Mouse (Mus musculus) embryo, embryonic 11 days (tissue): ENCODE measurements at regions not wholly inside any gene's neighbourhood (a gene's known extent, or its start where the extent isn't known, plus 50 kb on each side); places are given as distances from the start of the nearest gene placed in this dataset.
"Not testable (repeated sequence)": the region's sequence is repeated elsewhere in the genome, so short reads cannot be mapped to it uniquely, and the experiment has no call there.

Source experiments
- DNase-seq: peaks from one replicate; pipeline ENCODE4 v3.0.0-alpha.2; 2015

DNA sequence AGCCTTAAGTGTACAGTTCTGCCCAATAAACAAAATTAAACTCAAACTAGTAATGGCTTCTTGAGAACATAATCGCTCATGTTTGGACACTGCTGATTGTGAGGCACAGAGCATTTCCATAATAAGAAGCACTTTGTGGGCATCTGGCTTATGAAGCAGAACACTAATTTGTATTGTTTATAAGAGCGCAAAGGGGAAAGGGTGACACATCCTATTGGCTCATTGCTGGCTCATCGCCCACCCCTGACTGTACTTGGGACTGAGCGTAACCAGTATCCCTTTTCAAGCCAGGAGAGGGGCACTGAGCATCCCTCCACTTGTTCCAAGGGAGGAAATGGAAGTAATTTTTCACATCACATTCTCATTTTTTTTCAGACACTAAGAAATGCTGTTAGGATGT lies 288.0 kb downstream of the Sfmbt2 start:
- DNase-seq, result no peak

DNA sequence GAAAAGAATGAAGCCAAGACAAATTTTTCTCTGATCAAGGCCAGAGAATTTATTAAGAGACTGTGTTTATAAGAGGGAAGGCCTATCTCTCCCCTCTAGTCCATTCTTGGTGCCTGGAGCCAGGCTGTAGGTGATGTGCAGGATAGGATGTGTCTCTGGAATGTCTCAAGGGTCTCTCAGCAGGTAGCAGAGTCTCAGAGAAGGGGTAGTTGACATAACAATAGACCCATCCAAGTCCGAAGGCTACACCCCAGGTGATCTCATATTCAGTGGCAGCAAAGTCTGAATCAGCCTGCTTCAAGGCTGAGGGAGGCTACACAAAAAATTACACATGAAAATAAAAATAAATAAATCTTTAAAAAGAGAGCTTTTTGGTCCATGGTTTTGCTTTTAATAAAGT lies 297.6 kb downstream of the Sfmbt2 start:
- DNase-seq, result not testable (repeated sequence)

DNA sequence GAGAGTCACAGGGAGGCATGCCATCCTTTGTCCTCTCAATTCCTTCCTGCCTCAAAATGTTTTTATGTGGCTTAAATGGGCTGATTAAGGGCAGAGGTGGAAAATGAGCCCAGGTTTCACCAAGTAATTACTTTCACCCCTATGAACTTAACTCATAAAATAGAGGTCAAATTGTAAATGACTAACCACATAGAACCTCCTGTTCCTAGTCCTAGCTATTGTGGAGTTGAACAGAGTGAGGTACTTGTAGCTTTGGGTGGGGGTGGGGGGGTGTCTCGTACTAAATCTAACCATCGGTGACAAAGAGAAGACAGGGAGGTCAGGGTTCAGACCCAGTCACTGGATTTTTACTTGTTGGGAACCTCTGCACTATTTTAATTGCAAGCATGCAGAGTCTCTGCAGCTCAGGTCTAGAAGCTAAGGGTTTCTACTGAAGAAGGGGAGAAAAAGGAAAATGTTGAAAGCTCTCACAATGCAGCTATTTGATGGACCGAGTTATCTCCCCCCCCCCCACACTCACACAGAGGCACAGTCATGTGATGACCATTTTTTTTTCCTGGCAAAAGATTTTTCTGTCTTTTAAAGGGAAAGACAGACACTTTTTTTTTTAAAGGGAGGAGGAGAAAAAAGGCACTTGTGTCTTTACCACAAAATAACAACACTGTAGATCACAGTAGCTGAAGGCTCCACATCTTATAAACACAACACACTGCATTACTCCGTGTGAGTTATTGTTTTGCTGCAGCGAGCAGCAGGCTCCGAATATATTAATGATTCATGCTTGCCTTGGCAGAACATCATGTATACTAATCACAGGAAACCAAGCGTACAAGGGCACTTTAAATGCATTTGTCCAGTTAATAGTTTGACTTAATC lies 300.4 kb downstream of the Sfmbt2 start:
- peak; percentile 23 for DNase-seq

DNA sequence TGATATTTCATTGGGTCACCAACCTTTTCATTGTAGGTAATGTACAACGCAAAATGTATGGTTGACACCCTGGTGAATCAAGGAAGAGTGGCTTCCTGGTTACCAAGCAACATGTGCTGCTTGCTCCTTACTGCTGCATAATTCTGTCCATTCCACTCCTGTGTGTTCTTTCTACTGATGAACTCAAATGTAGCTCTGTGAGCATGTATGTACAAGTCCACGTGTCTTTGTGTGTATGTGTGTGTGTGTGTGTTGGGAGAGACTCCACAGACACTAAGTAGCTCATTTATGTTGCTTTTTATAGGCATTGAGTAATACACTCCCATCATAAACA lies 301.0 kb downstream of the Sfmbt2 start:
- DNase-seq, result no peak

DNA sequence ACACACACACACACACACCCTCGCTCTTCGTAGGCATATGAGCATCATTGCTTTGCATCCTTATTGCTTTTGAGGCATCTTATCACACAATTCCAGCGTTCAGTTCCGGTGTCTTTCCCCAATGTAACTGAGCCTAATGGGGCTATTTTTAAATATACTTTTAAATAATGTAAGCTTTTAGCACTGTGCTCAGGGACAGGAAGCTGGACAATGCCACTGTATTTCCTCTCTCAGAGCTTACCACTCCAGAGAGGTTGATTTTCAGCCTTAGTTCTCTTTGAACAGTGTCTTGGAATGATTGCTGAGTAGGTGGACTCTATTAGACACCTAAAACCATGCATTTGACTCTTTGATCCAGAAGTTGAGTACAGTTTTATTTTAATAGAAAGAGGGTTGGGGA lies 301.9 kb downstream of the Sfmbt2 start:
- DNase-seq, result no peak

DNA sequence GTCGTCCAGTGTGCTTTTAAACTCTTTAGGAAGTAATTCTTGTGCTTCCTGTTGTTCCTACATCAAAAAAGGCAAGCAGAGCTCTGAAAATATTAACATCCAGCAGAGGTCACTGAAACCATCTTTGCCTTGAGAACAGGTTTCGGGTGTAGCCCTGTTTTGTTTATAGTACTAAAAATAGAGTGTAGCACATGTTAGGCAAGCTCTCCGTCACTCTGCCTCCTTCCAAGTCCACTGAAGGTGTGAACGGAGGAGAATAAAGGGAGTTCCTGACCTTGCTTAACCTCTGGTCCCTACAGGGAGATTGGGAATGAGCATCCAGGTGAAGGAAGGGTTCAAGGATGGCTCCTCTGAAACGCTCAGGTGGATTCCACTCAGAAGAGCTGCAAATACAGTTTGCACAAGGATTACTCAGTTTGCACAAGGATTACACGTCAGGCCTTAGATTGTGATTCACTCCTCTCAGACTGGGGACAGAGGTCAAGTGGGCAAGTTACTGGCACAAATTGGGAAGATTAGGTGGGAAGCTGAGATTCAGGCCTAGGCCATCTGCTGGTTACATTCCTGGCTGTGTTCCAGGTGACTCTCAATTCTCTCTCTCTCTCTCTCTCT lies 304.5 kb downstream of the Sfmbt2 start:
- DNase-seq, result peak; percentile 12

DNA sequence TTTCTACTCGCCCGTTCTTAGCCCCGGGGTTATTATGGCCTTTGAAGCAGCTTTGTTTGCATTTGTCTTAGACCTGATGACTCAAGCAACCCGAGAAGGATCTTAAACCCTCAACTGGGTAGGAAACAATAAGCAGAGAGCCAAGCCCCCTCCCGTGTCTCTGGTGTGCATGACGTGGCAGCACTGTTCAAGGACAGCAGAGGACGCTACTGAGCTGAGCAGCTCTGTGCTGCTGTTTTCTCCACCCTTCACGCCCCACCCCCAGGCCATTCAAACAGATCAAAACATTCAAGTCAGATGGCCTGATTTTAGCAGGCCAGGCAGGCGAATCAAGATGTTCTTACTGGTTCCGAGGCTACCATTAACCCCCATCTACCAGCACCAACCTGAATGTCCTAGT lies 331.1 kb downstream of the Sfmbt2 start:
- DNase-seq, result peak; percentile 8

DNA sequence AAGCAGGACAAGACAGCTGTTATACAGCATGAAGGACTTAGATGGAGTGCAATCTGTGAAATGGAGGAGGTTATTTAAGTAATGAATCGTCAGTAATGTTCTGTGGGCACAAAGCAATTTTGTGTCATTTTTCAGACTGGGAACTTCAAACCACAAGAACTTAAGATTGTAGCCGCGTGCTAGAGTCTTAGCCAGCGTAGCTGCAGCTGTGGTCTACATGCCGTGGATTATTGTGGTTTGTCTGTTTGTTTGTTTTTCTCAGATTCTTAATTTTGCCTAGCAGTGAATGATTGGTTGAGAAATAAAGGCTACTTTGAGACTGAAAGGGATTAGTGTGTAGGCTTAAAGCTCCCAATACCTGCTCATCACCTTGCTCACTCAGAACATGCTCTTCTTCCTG lies 348.1 kb downstream of the Sfmbt2 start:
- DNase-seq, result no peak

DNA sequence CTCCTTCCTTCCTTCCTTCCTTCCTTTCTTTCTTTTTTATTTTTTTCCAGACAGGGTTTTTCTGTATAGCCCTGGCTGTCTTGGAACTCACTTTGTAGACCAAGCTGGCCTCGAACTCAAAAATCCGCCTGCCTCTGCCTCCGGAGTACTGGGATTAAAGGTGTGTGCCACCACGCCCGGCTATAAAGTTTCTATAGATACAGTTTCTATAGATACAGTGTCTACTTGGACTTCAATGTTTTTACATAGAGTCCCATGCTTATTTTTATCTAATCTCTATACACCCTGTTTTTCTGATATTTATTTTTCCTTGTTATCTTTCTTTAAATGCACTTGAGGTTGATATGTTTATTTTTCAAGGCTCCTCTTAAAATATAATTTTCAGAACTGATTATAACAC lies 364.0 kb downstream of the Sfmbt2 start:
- DNase-seq, result not testable (repeated sequence)

DNA sequence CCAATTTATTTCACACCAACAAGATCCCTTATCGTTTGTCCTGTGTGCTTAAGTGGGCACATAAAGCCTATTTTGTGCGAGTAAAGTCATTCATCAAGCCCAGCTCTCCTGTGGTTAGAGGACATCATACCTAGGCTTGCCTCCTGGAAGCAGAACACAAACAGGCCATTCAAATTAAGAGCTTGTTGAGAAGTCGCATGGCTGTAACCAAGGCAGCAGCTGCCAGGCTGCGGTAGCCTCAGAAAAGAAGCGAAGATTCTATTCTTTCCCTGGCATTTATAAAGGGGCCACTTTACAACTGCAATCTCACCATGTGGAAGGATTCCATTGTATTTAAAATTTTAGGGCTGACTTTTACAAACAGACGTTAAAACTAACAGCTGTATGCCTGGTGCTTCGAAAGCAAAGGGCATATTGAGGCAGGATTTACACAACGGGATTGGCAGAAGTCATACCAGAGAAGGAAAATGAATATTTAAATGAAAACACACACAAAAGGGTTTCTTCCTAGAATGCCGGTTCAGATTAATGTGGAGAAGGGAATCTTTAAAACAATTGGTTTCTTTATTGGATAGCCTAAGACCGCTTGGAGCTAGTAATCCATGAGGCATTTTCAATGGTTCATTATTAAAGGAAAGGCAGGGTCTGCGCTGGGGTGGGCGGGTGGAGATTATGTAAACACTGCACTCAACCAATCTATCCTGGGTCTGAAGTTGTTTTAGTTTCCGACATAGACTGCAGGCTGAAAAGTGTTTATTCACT lies 366.6 kb downstream of the Sfmbt2 start:
- peak; percentile 64 for DNase-seq

DNA sequence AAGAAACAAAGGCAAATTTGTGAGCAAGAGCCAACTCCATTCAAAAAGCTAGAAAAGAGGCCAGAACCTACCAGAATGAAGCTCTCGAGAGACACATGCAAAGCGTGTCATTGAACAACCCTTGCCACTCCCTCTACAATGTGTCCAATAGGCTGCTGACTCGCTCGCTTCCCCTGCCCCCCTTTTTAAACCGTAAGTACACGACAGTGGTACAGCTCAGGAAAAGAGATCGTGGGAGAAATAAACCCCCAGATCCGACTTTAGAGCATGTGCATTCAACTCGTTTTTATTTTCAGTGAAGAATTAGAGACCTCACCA lies 367.1 kb downstream of the Sfmbt2 start:
- peak; percentile 47 for DNase-seq

DNA sequence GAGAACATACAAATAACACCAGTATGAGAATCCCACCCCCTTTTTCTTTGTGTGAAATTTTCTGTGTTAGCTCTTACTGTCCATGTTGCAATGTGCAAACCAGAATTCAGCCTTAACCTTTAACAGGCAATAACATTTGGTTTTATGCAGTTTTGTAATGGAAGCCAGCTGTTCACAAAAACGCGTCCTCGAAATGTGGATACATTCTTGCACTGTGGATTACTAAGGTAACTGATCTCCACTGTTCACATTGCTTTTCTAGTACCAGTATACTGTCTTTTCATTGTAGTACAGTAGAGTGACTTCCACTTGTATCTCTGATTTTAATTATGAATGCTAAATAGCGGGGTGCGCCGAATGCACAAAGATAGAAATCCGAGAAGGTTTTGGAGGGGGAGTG lies 374.8 kb downstream of the Sfmbt2 start:
- peak; percentile 24 for DNase-seq

DNA sequence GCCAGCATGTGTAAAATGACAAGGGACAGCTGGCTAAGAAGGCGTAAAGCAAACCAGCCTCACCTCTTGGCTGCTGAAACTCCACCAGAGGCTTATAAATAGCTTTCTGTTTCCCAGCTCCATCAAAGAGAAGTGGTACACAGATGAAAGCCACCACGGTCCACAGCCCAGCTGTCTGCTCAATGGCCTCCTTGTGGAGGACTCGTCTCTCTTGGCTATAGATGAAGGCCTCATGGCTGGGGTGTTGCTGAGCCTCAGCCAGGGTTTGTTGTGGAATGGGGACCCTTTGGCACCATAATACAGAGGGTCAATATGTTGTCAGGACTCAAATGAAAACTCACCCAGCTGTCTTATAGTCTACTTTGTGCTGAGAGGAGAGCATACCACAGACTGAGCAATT lies 385.1 kb downstream of the Sfmbt2 start:
- no peak for DNase-seq

DNA sequence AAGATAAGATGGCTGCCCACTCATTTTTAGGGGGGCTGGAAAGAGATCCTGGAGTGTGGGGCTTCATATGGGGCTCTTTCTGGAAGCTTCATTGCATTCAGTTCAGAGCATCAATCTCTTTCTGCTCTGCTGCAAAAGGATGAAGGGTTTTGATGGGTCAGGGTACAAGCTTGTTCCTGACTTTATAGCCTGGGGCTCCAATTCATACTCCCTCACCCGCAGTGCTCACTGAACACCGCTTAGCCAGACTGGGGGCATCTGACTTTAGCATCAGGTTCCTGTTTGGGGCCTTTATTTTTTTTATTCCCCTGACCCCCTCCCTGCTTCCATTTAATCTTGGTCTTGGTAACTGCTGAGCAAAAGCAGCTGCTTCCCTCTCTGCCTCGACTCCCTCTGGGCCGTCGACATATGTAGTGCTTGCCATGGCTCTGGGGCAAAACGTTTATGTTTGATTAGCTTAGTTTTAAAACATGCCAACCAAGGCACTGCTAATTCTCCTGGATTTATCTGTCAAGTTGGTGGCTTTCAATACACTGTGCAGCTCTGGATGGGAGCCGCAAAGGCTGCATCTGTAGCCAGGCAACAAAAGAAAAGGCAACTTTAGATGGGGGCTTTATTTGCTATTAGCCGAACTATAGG lies 387.0 kb downstream of the Sfmbt2 start:
- DNase-seq, result no peak

DNA sequence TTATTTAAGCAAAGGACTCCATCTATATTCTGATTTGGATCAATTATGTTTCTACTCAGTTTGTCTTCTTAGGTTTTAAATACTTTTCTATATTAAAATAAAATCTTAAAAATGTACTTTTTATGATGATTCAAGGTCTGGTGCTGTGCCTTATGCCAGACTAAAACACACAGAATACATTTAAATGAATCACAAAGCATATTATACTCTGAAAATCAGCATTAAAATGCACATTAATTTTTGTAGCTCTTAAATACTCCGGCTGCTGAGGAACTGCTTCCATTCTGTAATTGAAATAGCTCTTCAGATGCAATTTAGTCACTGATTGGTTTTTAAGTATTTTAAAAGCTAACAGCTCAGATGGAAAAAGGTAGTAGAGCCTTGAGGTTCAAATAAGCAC lies 387.6 kb downstream of the Sfmbt2 start:
- no peak for DNase-seq

DNA sequence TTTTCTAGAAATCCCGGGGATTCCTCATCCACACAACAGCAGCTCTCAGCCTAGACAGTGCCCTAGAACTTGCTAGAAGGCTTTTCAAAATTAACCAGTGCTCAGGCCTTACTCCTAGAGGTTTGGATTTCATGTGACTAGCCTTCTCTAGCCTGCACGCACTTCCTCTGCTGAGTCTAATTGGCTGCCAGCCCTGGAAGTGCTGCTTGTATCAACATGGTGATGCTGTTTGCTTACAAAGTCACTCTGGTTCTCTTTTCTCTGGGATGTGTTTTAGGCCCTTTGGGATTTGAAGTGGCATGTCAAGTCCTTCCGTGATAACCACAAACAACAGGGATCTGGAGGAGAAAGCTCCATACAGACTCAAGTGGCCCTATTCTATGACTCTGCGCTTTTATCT lies 391.9 kb downstream of the Sfmbt2 start:
- no peak for DNase-seq

DNA sequence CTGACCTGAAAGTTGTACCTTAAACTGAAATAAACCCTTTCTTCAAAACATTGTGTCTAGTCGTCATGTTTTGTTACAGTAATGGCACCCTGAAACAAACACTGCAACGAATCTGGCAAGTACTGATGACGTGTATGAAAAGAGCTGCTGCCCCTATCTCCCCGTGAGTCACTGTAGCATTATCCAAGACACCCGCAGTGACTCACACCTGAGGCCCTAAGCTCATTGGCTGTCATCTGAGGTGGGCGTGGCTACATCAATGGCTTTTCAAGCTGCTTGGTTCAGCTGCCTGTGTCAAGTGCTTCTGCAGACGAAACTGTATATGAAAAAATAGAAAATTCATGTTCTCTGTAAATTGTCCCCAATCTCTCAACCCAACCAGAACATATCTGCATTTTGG lies 388.8 kb upstream of the Prkcq start:
- peak; percentile 10 for DNase-seq

DNA sequence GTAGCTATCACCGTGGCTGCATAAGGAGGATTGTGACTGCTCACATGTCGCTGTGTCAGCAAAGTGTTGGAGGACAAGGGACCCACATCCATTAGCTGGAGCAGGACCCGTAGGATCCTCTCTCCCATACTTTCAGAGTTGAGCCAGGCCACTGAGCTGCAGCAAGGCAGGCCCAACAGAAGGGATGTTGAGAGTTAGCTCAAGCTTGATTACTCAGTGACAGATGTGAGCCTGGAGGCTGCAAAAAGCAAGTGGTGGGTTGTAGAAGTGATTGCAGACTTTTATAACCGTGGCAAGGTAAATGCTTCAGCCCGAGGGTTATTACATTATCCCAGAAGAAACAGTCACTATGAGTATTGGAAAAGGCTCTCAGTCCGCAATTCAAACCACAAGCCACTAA lies 388.3 kb upstream of the Prkcq start:
- DNase-seq, result no peak

DNA sequence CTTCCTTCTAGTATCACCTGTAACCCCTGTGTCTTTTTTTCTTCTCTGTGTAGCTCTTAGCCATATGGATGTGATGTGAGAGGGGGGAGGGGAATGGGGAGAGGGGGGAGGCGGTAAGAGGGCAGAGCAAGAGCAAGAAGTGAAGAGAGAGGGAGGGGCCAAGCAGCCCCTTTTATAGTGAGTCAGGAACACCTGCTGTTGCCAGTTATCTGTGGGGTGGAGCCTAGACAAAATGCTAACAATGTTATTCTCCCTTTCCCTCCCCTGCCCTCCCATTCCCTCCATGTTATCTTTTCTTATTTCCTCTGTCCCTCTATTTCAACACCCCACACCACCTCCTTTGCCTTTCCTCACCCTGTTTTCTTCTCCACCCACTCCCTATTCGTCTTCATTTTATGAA lies 387.6 kb upstream of the Prkcq start:
- DNase-seq, result no peak

DNA sequence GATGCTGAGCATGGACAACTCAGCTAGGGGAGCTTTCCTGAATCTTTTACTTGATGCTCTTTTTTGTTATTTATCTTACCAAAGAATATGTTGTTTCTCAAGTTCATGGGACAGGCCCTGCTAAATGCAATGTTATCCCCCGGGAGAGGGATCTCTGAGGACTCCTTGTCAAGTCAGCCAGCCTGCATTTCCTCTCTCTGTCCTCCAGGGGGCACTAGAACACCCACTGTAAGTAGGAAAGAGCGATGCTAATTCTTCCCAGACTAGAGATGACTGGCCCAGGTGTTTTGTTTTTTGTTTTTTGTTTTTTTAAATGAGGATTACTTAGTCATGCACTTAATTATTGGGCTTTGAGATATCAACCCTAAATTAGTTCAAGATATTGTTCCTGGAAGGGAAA lies 386.8 kb upstream of the Prkcq start:
- DNase-seq, result peak; percentile 78

DNA sequence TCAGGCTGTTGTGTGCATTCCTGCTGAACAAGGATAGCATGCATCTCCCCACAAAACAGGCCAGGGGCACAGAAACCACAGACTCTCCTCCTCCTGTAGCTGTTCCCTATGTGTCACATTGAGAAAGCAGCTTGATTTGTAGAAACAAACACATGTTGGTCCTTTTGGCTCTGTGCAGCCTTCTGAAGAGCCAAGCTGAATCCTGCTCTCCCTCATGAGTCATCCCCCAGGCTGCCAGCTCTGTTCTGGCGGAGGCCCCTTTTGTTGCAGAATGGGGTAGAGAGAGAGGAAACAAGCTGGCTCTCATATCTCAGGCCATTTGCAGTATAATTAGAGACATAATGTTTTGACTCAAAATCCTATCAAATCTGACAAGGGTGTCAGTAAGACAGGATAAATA lies 383.4 kb upstream of the Prkcq start:
- DNase-seq, result no peak

DNA sequence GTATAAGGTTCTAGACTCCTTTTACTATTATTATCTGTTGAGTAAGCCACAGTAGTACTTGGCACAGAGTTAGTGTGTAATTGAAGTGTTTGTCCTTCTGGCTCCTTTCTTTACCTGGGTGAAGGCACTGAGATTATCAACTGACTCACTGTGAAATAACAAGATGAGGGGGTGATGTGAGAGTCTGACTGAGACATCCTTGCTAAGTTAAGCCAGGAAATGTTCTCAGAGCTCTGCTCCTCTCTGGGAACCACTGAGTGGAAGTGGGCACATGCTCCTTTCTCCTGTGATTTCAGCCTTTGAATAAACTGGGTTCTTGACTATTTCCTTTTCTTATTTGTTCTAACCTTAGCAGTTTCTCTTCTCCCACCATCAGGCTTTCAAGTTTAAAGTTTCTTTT lies 380.7 kb upstream of the Prkcq start:
- DNase-seq, result no peak

DNA sequence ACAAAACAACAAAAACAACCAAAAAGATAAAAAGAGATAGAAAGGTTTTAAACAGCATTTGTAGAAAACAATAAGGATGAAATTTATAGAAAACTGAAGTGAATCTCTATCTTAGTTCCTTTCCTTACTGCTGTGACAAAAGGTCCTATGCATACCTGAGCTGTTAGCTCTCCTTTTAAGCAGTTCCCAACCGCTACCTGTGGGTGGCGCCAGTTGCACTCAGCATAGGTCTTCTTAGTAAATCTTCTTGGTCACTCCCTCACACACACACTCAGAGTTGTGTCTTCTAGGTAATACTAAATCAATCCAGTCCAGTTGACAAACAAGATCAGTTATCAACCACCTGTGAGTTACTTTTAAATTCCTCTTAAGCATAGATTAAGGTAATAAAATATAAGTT lies 355.5 kb upstream of the Prkcq start:
- no peak for DNase-seq
